Mouse (Mus musculus) small intestine, adult 2 months (tissue): Measurements from ENCODE around the gene E430018J23Rik.

Experiments
- CTCF ChIP-seq: fragments of 200-500 bp; IDR thresholded peaks from 2 replicates; pipeline ENCODE4 v1.5.1; 2012; ENCODE audit warnings: low read depth, mild to moderate bottlenecking, control low read depth, inconsistent platforms, low read length, moderate library complexity, mixed read lengths; ENCODE audit not compliant: insufficient replicate concordance, insufficient read length; ENCODE audit errors: extremely low read depth
- POLR2A ChIP-seq: fragments of 200-500 bp; IDR thresholded peaks from 2 replicates; pipeline ENCODE4 v1.6.1; 2012; ENCODE audit warnings: low read depth, mild to moderate bottlenecking, control low read depth, inconsistent platforms, low read length, moderate library complexity

- TF ChIP-seq CTCF = no peak
- no peak for TF ChIP-seq POLR2A
Measured at GRCm38 (mm10) chr7:127355796-127356195, 37.6 kb downstream of the E430018J23Rik start.
